Mouse (Mus musculus) G1E (cell line): Measurements from ENCODE around the gene Ube2u.

Experiments
- CTCF ChIP-seq: IDR thresholded peaks from 2 replicates; pipeline ENCODE4 v1.5.1; 2012; ENCODE audit warnings: low read depth, low read length, inconsistent platforms, mixed read lengths
- GATA1 ChIP-seq: IDR thresholded peaks from 2 replicates; pipeline ENCODE4 v1.6.1; 2012; ENCODE audit warnings: borderline replicate concordance, low read length, inconsistent platforms, mixed read lengths
- POLR2AphosphoS5 ChIP-seq: IDR thresholded peaks from 2 replicates; pipeline ENCODE4 v1.6.1; 2012; ENCODE audit warnings: low read depth, low read length, inconsistent platforms; ENCODE audit not compliant: insufficient replicate concordance
- TAL1 ChIP-seq: conservative IDR thresholded peaks from 2 replicates; pipeline ENCODE4 v1.6.1; 2012; ENCODE audit warnings: low read depth, low read length, inconsistent platforms, mixed read lengths

GRCm38 (mm10) chr4:100495176-100495575 lies 16.5 kb downstream of the Ube2u start:
- TF ChIP-seq CTCF: no peak
- TF ChIP-seq TAL1: no peak
- TF ChIP-seq GATA1: no peak
- no peak for TF ChIP-seq POLR2AphosphoS5
